Mouse (Mus musculus) heart, adult 8-10 months (tissue): ENCODE data around the gene Cdk13. TPM values are rescaled to one million over a fixed set of nuclear protein-coding genes. Genes with fewer than 3 reads are reported as not detected.

Source experiments
- microRNA-seq: library from miRNA; unstranded; fragments of <30 nt; microRNA quantifications from one replicate; pipeline ENCODE4 v1.2.0, GENCODE M21; 2022
- total RNA-seq, 4 experiments: library from RNA; stranded (reverse); gene quantifications; 2 replicates each; pipeline ENCODE4 v1.2.4; 2022

Cdk13 gene
- total RNA-seq, 4 experiments from 2014 or later, result 23.0 to 24.9 (median 24.0) TPM

Small RNA genes lying within 50 kb of the gene (microRNA-seq; reads per million reads assigned to microRNA genes)
- not detected for gene Mir466i

Other genes starting within 250 kb of the Cdk13 start
- gene Mplkip, start 109.9 kb downstream of the Cdk13 start, total RNA-seq, result 1 to 10 TPM; 5.9 to 9.3 (median 6.2) TPM
- gene Sugct, start 109.5 kb downstream of the Cdk13 start, total RNA-seq, result 1 to 10 TPM in 2 of 4 experiments, under 1 TPM in 2; 0.52 to 1.5 (median 1.1) TPM
- gene Rala, start 139.1 kb upstream of the Cdk13 start, total RNA-seq, result 10 to 100 TPM; 30.5 to 35.8 (median 33.9) TPM
- gene Yae1d1, start 188.3 kb upstream of the Cdk13 start, total RNA-seq, result 10 to 100 TPM; 35.2 to 43.6 (median 38.3) TPM